Mouse (Mus musculus): ENCODE results near the gene C1qtnf2. TPM values are rescaled to one million over a fixed set of nuclear protein-coding genes. Genes with fewer than 3 reads are reported as not detected.

C1qtnf2 gene
- polyA plus RNA-seq, 1 experiment from 2014 or later: 5.0 TPM

DNA sequence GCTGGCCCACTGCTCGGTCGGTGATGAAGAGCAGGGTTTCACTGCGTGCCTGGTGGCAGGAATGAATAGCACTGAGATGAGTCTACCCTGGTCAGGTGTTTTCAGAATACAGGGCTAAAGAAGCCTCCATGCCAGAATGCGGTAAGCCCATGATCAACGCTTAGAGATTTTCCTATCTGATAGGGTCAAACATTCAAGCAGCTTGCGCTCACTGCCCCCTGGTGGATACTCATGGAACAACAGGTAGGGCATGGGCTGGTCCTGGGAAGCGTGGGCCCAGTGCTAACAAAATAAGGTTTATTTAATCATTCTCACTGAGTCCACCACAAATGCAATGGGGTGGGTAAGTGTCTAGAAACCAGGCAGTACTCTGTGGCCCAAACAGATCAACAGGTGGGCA lies 18.6 kb downstream of the C1qtnf2 start:
- Histone ChIP-seq H3K4me3 (ENCODE audit: low read depth, low read length) (no peak overlapping the region), H3K27ac (ENCODE audit: low read depth) (no peak overlapping the region), H3K9me3 (ENCODE audit: control insufficient read depth, low read length) (no peaks in the 10 kb centered on the region), H3K4me2 (ENCODE audit: low read length) (no peak overlapping the region), H3K27me3 (replicated peaks; ENCODE audit: control insufficient read depth, insufficient read depth, low read length) (no peaks in the 10 kb centered on the region), H3K9ac (ENCODE audit: low read length) (no peak overlapping the region), H3K4me1 (replicated peaks; ENCODE audit: control insufficient read depth, insufficient read depth, low read length) (no peaks in the 10 kb centered on the region), H3K36me3 (ENCODE audit: control insufficient read depth, insufficient read depth, low read length) (no peaks in the 10 kb centered on the region)
- DNase-seq (ENCODE audit: low spot score): peak; percentile 92
- ATAC-seq (replicated peaks; ENCODE audit: low FRiP score, low TSS enrichment, low read depth): peak; percentile 24
- 31% methylated on average over 7 of the region's 7 CpGs for WGBS

DNA sequence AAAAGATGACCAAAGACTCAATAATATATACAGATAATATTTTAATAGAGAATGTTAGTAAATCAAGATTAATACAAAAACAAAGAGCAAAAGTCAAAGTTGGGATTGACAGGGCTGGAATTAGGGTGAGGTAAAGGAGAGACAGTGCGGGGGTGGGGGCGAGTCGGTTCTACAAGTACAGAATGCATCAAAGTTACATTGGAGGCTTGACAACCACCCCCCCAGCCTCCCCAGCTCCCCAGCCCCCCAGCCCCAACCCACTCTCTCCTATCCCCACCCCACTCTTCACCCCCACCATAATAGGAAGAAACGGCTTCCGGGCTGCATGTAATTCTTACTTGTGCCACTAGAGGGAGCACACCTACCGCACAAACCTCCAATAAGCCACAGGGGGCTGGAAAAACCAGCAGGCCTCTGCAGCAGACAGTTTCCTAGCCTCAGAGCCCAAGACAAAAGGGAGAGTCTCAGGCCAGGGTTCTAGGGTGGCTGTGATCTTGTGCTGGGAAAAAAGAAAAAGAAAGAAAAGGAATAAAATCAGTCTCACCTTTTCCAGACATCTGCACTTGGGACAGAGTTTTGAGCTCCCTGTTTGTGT lies 19.8 kb downstream of the C1qtnf2 start:
- H3K9ac ChIP-seq (ENCODE audit: low read length): no peak overlapping the region
- H3K4me2 ChIP-seq (ENCODE audit: low read length): no peak overlapping the region
- H3K9me3 ChIP-seq (ENCODE audit: control insufficient read depth, low read length): peaks cover 6% of the 10 kb centered on the region; the same call in 1 of the 2 replicates
- H3K4me3 ChIP-seq (ENCODE audit: low read depth, low read length): no peak overlapping the region
- 19% methylated on average over 6 of the region's 6 CpGs for WGBS
- peak; percentile 61 for ATAC-seq (replicated peaks; ENCODE audit: low FRiP score, low TSS enrichment, low read depth)
- H3K36me3 ChIP-seq (ENCODE audit: control insufficient read depth, insufficient read depth, low read length): no peaks in the 10 kb centered on the region
- DNase-seq (ENCODE audit: low spot score): peak; percentile 90
- H3K4me1 ChIP-seq (replicated peaks; ENCODE audit: control insufficient read depth, insufficient read depth, low read length): no peaks in the 10 kb centered on the region
- no peak overlapping the region for H3K27ac ChIP-seq (ENCODE audit: low read depth)
- no peaks in the 10 kb centered on the region for H3K27me3 ChIP-seq (replicated peaks; ENCODE audit: control insufficient read depth, insufficient read depth, low read length)

DNA sequence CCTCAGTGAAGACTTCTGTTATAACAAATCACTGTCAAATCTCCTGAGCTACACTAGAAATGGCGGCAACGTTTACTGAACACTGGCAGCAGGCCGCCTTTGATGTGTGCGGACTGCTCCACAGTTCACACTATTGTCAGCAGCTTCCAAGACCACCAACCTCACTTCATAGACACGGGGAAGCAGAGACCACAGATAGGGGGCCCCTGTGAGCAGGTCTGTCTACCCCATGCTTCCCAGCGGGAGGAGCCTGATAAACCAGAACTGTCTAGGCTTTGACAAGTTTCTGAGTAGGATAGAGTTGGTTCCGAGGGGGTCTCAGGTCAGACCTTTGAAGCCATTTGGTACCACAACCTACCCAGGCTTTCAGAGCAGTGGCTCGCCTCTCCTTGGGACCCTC lies 21.0 kb downstream of the C1qtnf2 start:
- Histone ChIP-seq H3K9me3 (ENCODE audit: control insufficient read depth, low read length) (peaks cover 6% of the 10 kb centered on the region; the same call in 1 of the 2 replicates), H3K36me3 (ENCODE audit: control insufficient read depth, insufficient read depth, low read length) (no peaks in the 10 kb centered on the region), H3K4me2 (ENCODE audit: low read length) (no peak overlapping the region), H3K4me1 (replicated peaks; ENCODE audit: control insufficient read depth, insufficient read depth, low read length) (no peaks in the 10 kb centered on the region), H3K4me3 (ENCODE audit: low read depth, low read length) (no peak overlapping the region), H3K9ac (ENCODE audit: low read length) (no peak overlapping the region), H3K27me3 (replicated peaks; ENCODE audit: control insufficient read depth, insufficient read depth, low read length) (no peaks in the 10 kb centered on the region), H3K27ac (ENCODE audit: low read depth) (no peak overlapping the region)
- 54% methylated on average over 8 of the region's 8 CpGs for WGBS
- DNase-seq (ENCODE audit: low spot score): no peak
- no peak for ATAC-seq (replicated peaks; ENCODE audit: low FRiP score, low TSS enrichment, low read depth)

DNA sequence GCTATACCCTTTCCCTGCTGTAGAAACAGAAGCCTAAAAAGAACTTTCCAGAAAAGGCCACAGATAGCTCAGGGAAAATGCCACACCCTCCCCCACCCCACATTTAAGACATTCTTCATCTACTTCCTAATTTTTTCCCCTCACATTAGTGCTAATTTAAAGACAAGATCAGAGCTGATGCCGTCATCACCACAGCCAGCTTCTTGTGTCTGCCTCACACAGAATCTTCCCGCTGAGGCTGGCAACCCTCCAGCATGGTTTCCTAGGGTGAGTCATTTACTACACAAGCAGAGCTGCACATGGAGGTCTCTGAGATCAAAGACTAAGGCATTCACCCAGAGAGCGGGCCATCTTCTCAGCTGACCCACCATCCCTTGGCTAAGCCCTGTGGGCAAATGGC lies 21.5 kb downstream of the C1qtnf2 start:
- Histone ChIP-seq H3K4me1 (replicated peaks; ENCODE audit: control insufficient read depth, insufficient read depth, low read length) (no peaks in the 10 kb centered on the region), H3K27me3 (replicated peaks; ENCODE audit: control insufficient read depth, insufficient read depth, low read length) (no peaks in the 10 kb centered on the region), H3K27ac (ENCODE audit: low read depth) (no peak overlapping the region), H3K4me2 (ENCODE audit: low read length) (no peak overlapping the region), H3K36me3 (ENCODE audit: control insufficient read depth, insufficient read depth, low read length) (no peaks in the 10 kb centered on the region), H3K9me3 (ENCODE audit: control insufficient read depth, low read length) (peaks cover 6% of the 10 kb centered on the region; the same call in 1 of the 2 replicates), H3K4me3 (ENCODE audit: low read depth, low read length) (no peak overlapping the region), H3K9ac (ENCODE audit: low read length) (no peak overlapping the region)
- 58% methylated on average over 3 of the region's 3 CpGs for WGBS
- no peak for ATAC-seq (replicated peaks; ENCODE audit: low FRiP score, low TSS enrichment, low read depth)
- no peak for DNase-seq (ENCODE audit: low spot score)

DNA sequence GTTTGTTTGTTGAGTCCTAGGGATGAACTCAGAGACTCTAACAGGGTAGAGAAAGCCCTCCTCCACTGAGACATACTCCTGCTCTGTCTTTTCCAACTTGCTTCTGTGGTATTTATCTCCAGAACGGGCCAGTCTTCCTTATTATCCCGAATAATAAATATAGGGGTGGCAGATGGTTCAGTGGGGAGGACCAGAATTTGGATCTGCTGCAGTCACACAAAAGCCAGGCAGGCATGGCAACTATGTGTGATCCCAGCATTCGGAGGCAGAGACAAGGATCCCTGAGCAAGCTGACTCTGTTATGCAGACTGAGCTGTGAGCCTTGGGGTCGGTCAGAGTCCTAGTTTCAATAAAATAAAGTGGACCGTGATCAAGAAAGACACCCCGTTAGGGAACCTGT lies 27.2 kb downstream of the C1qtnf2 start:
- H3K27ac ChIP-seq (ENCODE audit: low read depth): no peak overlapping the region
- no peaks in the 10 kb centered on the region for H3K27me3 ChIP-seq (replicated peaks; ENCODE audit: control insufficient read depth, insufficient read depth, low read length)
- no peak overlapping the region for H3K9ac ChIP-seq (ENCODE audit: low read length)
- whole genome bisulfite sequencing: 83% methylated on average over 6 of the region's 6 CpGs
- H3K4me2 ChIP-seq (ENCODE audit: low read length): no peak overlapping the region
- H3K4me3 ChIP-seq (ENCODE audit: low read depth, low read length): no peak overlapping the region
- ATAC-seq (replicated peaks; ENCODE audit: low FRiP score, low TSS enrichment, low read depth): no peak
- DNase-seq (ENCODE audit: low spot score): no peak
- H3K36me3 ChIP-seq (ENCODE audit: control insufficient read depth, insufficient read depth, low read length): no peaks in the 10 kb centered on the region
- peaks cover 6% of the 10 kb centered on the region; the same call in 1 of the 2 replicates for H3K9me3 ChIP-seq (ENCODE audit: control insufficient read depth, low read length)
- H3K4me1 ChIP-seq (replicated peaks; ENCODE audit: control insufficient read depth, insufficient read depth, low read length): no peaks in the 10 kb centered on the region

DNA sequence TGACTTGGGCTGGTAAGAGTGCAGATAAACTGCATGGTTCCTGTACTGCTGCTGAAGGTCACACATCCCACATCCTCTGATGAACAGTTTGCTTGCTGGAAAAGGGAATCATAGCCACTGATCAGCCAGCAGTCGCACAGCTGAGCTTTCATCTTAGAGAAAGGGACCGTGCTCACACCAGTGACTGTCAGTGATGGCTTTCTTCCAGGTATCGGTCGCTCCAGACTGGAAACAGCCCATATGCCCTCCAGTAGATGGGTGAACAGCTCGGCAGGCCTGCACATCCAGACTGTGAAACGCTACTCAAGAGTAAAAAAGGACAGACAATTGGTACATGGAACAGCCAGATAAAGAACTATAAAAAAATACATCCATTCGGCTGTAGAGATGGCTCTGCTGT lies 31.1 kb downstream of the C1qtnf2 start:
- Histone ChIP-seq H3K9me3 (ENCODE audit: control insufficient read depth, low read length) (no peaks in the 10 kb centered on the region), H3K4me1 (replicated peaks; ENCODE audit: control insufficient read depth, insufficient read depth, low read length) (no peaks in the 10 kb centered on the region), H3K36me3 (ENCODE audit: control insufficient read depth, insufficient read depth, low read length) (no peaks in the 10 kb centered on the region), H3K27ac (ENCODE audit: low read depth) (no peak overlapping the region), H3K4me2 (ENCODE audit: low read length) (no peak overlapping the region), H3K4me3 (ENCODE audit: low read depth, low read length) (no peak overlapping the region), H3K9ac (ENCODE audit: low read length) (no peak overlapping the region), H3K27me3 (replicated peaks; ENCODE audit: control insufficient read depth, insufficient read depth, low read length) (no peaks in the 10 kb centered on the region)
- ATAC-seq (replicated peaks; ENCODE audit: low FRiP score, low TSS enrichment, low read depth) (no peak), DNase-seq (ENCODE audit: low spot score) (no peak)
- WGBS: 88% methylated on average over 7 of the region's 7 CpGs

DNA sequence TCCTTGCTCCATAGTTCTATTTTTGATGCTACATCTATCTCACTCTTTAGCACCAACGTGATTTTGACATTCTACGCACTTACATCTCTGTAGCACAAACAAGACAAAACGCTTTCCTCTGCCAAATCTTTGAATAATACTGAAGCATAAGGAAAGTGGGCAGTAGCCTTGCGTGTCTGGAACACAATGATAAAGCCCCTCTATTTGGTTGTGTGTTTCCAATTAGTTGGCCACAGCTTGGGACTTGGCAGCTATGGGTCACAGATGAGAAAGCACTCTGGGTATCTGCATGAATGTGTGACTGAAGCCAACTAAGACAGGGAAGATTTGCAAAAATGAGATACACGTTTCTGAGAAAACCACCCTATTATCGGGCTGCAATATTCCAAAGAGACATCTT lies 33.9 kb downstream of the C1qtnf2 start:
- no peaks in the 10 kb centered on the region for H3K9me3 ChIP-seq (ENCODE audit: control insufficient read depth, low read length)
- H3K4me1 ChIP-seq (replicated peaks; ENCODE audit: control insufficient read depth, insufficient read depth, low read length): no peaks in the 10 kb centered on the region
- no peak for ATAC-seq (replicated peaks; ENCODE audit: low FRiP score, low TSS enrichment, low read depth)
- no peaks in the 10 kb centered on the region for H3K36me3 ChIP-seq (ENCODE audit: control insufficient read depth, insufficient read depth, low read length)
- no peak overlapping the region for H3K4me3 ChIP-seq (ENCODE audit: low read depth, low read length)
- no peak overlapping the region for H3K27ac ChIP-seq (ENCODE audit: low read depth)
- no peak overlapping the region for H3K9ac ChIP-seq (ENCODE audit: low read length)
- DNase-seq (ENCODE audit: low spot score): no peak
- 86% methylated on average over 6 of the region's 6 CpGs for WGBS
- no peaks in the 10 kb centered on the region for H3K27me3 ChIP-seq (replicated peaks; ENCODE audit: control insufficient read depth, insufficient read depth, low read length)
- no peak overlapping the region for H3K4me2 ChIP-seq (ENCODE audit: low read length)

DNA sequence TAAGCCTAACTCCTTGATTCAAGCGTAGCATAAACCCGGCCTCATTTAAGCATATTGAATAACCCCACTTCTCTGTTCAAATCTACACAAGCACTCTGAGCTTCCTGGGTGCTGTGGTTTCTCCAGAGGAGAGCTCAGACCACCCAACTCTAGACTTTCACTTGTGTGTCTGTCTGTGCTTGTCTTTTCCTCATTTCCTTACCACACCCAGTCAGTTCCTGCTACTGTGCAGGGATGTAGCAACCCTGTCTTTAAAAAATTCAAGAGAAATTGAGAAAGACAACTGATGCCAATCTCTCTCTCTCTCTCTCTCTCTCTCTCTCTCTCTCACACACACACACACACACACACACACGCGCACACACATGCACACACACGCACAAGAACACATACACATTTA lies 35.8 kb downstream of the C1qtnf2 start:
- Histone ChIP-seq H3K9me3 (ENCODE audit: control insufficient read depth, low read length) (no peaks in the 10 kb centered on the region), H3K4me1 (replicated peaks; ENCODE audit: control insufficient read depth, insufficient read depth, low read length) (no peaks in the 10 kb centered on the region), H3K27ac (ENCODE audit: low read depth) (no peak overlapping the region), H3K9ac (ENCODE audit: low read length) (no peak overlapping the region), H3K36me3 (ENCODE audit: control insufficient read depth, insufficient read depth, low read length) (no peaks in the 10 kb centered on the region), H3K27me3 (replicated peaks; ENCODE audit: control insufficient read depth, insufficient read depth, low read length) (no peaks in the 10 kb centered on the region), H3K4me2 (ENCODE audit: low read length) (no peak overlapping the region), H3K4me3 (ENCODE audit: low read depth, low read length) (no peak overlapping the region)
- ATAC-seq (replicated peaks; ENCODE audit: low FRiP score, low TSS enrichment, low read depth): no peak
- WGBS: 90% methylated on average over 5 of the region's 5 CpGs
- no peak for DNase-seq (ENCODE audit: low spot score)

DNA sequence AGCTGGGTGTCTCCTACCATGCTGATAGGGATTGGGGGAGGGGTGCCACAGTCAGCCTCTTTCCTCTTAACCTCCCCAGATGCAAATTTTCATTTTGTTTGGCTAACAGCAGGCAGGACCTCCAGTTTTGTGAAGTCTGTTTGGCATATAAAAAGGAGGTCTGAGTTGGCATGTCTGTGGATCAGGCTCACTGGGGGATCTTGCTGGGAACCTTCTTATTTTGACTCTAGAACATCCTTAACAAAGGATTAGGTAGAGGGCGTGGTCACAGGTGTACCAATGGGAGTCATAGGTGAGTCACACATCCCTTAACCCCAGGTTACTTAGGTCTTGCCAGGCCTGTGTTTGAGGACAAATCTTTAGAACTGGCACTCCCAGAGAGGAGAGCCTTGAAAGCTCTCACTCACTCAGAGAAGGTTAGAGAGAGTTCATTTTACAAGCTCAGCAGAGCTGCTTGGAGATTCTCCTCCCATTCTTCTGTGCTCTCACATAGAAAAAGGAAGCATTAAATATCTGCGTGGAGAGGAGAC lies 38.6 kb downstream of the C1qtnf2 start:
- Histone ChIP-seq H3K4me1 (replicated peaks; ENCODE audit: control insufficient read depth, insufficient read depth, low read length) (no peaks in the 10 kb centered on the region), H3K4me2 (ENCODE audit: low read length) (no peak overlapping the region), H3K9ac (ENCODE audit: low read length) (no peak overlapping the region), H3K9me3 (ENCODE audit: control insufficient read depth, low read length) (no peaks in the 10 kb centered on the region), H3K27ac (ENCODE audit: low read depth) (no peak overlapping the region), H3K27me3 (replicated peaks; ENCODE audit: control insufficient read depth, insufficient read depth, low read length) (no peaks in the 10 kb centered on the region), H3K4me3 (ENCODE audit: low read depth, low read length) (no peak overlapping the region), H3K36me3 (ENCODE audit: control insufficient read depth, insufficient read depth, low read length) (no peaks in the 10 kb centered on the region)
- no peak for ATAC-seq (replicated peaks; ENCODE audit: low FRiP score, low TSS enrichment, low read depth)
- WGBS: 68% methylated on average over 2 of the region's 2 CpGs
- DNase-seq (ENCODE audit: low spot score): no peak

Data from intestine, embryonic 14.5 days (tissue).